Mouse (Mus musculus): ENCODE data around the gene Tor1b.
"Not testable (repeated sequence)": the region's sequence is repeated elsewhere in the genome, so short reads cannot be mapped to it uniquely, and the experiment has no call there.

DNA sequence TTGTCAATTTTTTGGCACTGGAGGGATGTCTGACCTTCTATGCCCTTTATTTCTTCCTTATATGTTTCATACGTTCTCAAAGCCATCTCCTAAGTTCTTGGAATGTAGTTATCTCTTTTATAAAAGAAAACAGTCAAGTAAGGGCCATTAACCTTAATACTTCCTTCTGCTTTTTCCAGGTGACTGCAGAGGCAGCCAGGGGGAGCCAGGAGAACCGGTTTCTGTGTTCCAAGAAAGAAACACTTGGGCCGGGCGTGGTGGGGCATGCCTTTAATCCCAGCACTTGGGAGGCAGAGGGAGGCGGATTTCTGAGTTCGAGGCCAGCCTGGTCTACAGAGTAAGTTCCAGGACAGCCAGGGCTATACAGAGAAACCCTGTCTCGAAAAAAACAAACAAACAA is 10.6 kb upstream of the Tor1b start:
- TF ChIP-seq POLR2A (IDR thresholded peaks at IDR 0.05; ENCODE audit: insufficient read depth, low read depth, low read length); CTCF (IDR thresholded peaks at IDR 0.05): not testable (repeated sequence)

Measured in heart, adult 2 months (tissue).